Mouse (Mus musculus) neutrophil, adult 5-6 weeks (primary cell): ENCODE data around the gene Zfyve28. TPM values are rescaled to one million over a fixed set of nuclear protein-coding genes. Genes with fewer than 3 reads are reported as not detected.

Experiments
- ATAC-seq: fragments of 151-379, 151-347 bp; 2 replicates; pipeline ENCODE4 v1.8.0; 2017; ENCODE audit warnings: mild to moderate bottlenecking, moderate TSS enrichment; ENCODE audit not compliant: insufficient number of reproducible peaks, poor library complexity, low FRiP score, severe bottlenecking; ENCODE audit errors: extremely low read depth
- total RNA-seq: library from RNA; stranded (forward); fragments of 200-1000 nt; gene quantifications from 2 replicates; pipeline ENCODE4 v1.2.3, GENCODE M21; 2017

Gene Zfyve28
- total RNA-seq, 1 experiment from 2014 or later, result 1.7 TPM

DNA sequence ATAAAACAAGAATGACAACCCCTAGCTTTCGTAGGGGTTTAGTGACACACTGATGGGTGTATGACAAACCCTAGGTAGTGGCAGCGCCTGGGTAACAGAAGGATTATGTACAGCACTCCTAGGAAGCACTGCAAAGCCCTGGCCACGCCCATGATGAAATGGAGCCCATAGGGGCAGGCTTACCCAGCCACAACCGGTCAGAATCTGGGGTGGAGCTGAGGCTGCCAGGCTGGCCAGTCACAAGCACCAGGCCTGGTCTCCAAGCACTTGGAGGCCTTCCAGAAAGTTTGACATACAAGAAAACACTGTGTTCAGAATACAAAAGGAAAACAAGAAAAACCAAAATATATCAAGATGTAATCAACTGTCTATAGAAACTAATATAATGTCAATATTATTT lies 97.2 kb downstream of the Zfyve28 start:
- no peak for ATAC-seq

DNA sequence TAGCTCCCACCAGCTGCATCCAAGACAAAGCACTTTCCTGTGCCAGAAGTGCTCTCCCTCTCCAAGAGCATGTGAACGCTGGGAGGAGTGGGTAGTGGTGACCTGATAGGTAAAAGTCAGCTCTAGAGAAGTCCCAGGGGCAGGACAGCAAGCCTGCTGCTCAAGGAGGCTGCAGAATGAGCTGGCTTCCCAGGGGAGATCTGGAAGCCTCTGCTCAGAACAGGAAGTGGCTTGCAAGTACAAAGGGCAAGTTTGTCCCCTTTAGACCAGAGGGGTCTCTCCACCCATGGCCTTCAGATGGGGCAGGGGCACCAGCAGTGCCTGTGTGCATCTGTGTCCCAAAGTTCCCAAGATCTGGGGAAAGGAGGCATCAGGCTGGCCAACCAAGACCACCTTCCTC lies 98.7 kb downstream of the Zfyve28 start:
- no peak for ATAC-seq

GRCm38 (mm10) chr5:34188856-34189255 lies 99.4 kb downstream of the Zfyve28 start:
- ATAC-seq, result no peak

DNA sequence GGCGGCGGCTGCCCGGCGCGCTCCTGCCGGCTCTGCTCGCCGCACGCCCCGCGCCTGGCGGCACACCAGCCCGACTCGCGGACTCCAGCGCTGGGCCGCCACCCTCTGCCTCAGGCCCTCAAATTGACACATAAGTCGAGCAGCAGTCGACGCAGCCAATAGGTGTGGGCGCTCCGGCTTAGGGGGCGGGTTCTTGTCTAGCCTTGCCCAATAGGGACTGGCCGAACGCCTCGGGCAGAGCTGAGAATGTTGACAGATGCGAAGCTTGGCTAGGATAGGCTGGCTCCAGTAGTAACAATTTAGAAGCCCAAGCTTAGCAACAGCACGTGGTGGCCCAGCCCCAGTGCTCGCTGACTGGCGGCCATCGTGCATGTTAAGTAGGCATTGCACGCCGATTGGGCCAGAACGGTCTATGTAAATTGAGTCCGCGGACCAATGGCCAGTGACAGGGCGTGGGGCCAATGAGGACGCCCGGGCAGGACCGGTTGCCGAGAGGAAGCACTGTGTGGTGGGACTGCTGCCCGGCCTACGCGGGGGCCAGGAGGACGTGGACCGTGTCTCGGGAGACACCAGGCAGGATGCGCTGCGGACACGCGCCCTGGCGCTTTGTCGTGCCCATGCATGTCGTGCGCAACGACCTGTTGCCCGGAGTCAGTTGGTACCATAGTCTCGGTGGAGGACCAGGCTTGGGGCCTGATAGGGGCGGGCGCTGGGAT lies 100.5 kb downstream of the Zfyve28 start, which contains the start of gene Mxd4:
TSS of gene Mxd4 (minus strand) at position 120 of the 716 bp plus-strand sequence.
- peak; percentile 90 for ATAC-seq

DNA sequence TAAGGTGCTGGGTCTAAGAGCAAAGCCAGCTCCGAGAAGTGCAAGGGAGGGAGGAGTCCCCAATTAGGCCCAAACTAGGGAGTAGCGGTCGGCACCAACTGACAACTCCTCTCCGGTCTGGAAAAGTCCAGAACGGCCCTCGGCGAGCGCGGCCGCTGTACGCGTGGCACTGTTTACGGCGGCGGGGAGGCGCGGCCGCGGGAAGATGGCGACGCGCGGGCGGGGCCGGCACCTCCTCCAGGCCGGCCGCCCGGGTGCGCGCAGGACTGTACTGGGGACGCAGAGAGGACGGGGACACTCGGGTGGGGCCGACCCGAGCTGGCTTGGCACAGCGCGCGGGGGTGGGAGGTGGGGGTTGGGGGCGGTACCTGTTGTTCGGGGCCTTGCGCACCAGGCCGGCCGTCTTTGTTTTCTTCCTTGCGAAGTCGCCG lies 101.3 kb downstream of the Zfyve28 start:
- no peak for ATAC-seq

GRCm38 (mm10) chr5:34186391-34186790 lies 101.9 kb downstream of the Zfyve28 start:
- no peak for ATAC-seq

- no peak for ATAC-seq
Observed at GRCm38 (mm10) chr5:34185791-34186190, 102.5 kb downstream of the Zfyve28 start.

DNA sequence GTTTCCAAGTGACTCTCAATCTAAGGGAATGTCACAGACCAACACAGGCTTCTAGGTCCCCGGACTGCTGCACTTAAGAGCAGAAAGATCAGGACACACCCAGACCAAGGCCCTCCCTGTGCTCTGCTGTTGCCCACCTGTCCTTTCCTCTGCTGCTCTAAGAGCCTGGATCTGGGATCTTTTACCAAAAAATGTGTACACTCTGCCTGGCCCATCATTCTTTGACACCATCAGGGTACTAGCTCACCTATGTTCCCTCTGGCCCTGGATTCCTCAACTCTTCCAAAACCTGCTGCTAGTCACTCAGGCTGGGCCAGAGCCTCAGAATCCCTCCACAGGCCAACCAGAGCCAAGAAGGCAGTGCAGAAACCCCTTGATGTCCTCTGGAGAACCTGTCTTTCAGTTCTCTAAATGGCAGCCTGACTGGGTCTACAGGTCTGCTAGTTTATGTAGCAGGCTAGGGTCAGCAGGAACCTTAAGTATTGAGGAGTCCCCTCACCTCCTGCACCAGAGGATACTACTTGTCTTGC lies 103.1 kb downstream of the Zfyve28 start:
- ATAC-seq, result no peak

- ATAC-seq, result no peak
Observed at GRCm38 (mm10) chr5:34183976-34184375, 104.3 kb downstream of the Zfyve28 start.

- no peak for ATAC-seq
Observed at GRCm38 (mm10) chr5:34183156-34183880, 104.9 kb downstream of the Zfyve28 start.

DNA sequence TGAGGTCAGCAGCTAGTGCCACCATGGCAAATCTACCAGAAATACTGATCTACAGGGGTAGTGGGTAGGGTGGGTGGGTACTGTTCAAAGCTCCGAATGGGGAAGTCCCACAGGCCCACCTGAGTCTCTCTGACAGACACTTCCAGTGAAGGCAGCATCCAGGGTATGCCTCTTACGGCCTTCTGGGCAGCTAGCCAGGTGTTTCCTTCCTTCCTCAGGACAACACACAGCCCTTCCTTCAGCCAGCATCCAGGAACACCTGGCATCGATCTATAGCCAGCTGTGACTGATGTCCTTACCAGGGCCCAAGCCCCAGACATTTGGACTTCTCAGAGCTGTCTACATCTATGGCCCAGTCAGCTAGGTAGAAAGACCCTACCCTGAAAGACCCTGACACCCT lies 105.8 kb downstream of the Zfyve28 start:
- no peak for ATAC-seq

DNA sequence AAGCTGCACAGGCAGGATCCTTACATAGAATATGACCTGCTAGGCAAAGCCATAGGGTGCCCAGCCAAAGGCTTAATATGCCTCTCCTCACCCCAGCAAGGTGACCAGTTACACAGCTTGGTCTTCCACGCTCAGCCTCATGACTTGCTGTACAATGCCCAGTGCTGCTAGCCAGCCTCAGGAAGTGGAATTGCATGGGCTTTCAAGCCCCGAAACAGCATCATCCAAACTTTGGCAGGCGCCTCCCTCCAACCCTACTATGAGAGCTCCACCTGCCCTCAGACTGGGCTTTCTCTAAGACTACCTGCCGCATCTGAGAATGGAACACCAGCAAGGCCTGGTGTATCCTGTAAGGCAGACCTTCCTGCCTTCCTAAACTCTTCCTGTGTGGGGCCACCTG lies 110.4 kb downstream of the Zfyve28 start:
- no peak for ATAC-seq

GRCm38 (mm10) chr5:34177091-34177490 lies 111.2 kb downstream of the Zfyve28 start:
- ATAC-seq, result no peak

GRCm38 (mm10) chr5:34176691-34177090 lies 111.6 kb downstream of the Zfyve28 start:
- no peak for ATAC-seq

DNA sequence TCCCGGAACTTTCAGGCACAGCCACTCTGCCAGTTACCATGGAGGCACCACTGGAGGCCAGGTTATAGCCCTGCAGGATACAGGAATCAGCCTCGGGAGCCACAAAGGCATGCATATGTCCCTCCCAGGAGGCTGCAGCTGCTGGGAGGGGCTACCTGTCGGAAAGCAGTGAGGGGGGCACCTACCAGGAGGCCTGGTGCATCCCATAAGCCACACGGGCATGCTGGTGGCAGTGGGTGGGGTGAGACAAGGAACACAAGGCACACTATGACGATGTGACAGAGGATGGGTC lies 112.9 kb downstream of the Zfyve28 start:
- no peak for ATAC-seq

DNA sequence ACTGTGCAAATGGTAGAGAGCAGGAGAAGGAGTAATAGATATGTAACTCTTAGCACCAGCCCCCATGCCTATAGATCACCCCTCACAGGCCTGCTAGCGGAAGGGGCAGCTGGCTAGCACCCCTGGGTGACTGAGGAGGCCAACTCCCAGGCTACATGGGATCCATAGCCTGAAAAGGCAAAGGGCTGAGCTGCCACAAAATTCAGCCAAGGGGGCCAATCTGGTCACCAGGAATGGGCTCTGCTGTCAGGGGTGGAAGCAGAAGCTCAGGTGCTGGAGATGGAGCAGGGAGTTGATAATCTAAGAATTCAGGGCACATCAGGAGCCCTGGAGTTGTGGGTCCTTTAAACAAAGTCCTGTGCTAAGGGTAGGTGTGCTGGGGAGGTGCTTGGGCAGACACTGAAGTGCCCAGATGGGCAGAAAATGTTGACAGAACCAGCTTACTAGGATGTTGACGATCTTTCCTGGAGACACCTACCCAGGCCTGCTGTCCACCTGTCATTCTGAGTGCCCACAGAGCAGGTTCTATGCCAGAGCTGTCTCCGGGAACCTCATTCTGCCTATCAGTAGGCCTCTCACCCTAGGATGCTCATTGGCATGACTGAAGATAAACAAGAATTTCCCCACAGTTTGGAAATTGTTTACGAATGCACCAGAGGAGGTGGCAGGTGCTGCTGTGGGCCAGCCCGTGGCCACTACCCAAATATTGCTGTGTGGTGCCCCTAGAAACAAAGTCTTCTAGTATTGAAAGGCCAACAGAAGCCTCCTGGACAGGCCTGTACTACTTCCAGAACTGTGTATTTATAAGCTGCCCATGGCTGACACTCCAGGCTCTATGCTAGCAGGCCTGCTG lies 113.5 kb downstream of the Zfyve28 start:
- no peak for ATAC-seq

- ATAC-seq, result no peak
Observed at GRCm38 (mm10) chr5:34174021-34174420, 114.2 kb downstream of the Zfyve28 start.

DNA sequence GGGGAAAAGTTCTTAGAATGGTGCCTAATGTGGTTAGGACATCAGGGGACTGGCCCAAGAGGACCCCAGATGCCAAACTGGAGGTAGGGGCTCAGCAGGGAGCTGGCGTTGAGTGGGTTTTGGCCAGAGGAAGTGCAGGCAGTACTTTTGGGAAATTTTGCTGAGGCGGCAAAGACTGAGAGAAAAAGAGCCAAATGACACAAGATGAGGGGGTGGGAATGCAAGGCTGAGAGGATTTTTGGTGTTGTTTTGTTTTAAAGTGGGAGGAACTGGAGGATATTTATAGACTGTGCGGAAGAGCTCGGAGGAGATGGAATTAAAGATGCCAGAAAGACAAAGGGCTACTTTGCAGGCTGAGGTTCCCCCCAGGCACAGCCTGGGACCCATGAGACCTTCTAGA lies 117.5 kb downstream of the Zfyve28 start:
- no peak for ATAC-seq

DNA sequence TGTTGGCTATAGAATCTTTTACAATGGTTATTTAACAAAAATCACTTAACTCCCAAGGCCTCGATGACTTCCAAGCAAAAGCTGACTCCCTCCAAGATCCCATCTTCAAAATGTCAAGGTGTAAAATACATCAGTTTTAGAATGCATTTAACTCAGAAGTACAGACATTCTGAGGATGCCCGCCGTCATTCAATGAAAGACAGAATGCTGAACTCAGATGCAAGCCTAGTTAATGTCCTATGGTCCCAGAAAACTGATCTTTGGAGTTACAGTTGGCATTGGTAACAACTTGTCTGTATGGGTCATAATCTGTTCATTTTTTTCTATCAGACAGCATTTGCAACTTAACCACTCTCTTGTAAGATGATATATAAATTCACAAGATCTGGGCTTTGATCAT lies 118.3 kb downstream of the Zfyve28 start:
- no peak for ATAC-seq
